Mouse (Mus musculus): ENCODE data around the gene Plekha6. TPM values are rescaled to one million over a fixed set of nuclear protein-coding genes. Genes with fewer than 3 reads are reported as not detected.

Gene Plekha6
- total and polyA plus RNA-seq, 3 experiments: 11.8 to 28.5 TPM; not detected in 1

DNA sequence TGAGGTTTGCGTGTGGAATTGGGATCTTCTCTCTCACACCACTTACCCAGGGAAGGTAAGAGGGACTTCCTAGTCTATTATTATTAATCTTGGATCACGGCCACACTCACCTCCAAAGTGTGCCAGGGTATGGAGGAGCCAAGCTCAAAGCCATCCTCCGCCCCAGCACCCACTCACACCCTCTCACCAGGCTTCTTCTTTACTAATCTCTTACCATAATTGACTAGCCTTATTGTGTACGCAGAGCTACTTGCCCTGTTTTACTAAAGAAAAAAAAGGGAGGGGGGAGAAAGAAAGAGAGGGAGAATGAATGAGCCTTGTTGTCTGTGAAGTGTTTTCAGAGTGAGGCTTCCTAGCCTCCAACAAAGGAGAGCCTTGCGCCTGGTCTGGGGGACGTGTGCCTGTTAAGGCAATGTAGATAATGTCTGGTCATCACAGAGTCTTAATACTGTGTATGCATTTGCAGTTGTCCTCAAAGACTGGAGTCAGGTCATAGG, 164.3 kb downstream of the Plekha6 start:
- Histone ChIP-seq H3K4me1 (ENCODE audit: control insufficient read depth in 1 of 2, insufficient read depth in 2 of 2, low read length in 2 of 2) (no peaks in the 10 kb centered on the region), H3K79me2 (ENCODE audit: control insufficient read depth, insufficient read depth, low read length, poor library complexity) (no peaks in the 10 kb centered on the region), H3K27ac (ENCODE audit: control insufficient read depth, low read depth, low read length) (no peak overlapping the region), H3K27me3 (ENCODE audit: control insufficient read depth in 1 of 2, insufficient read depth in 2 of 2, low read length in 2 of 2) (peaks cover 2 to 6% of the 10 kb centered on the region in 2 experiments; a peak in 3 of 4 replicates), H3K4me3 (ENCODE audit: control insufficient read depth in 1 of 2, insufficient read depth in 1 of 2, low read depth in 2 of 2, low read length in 2 of 2) (no peak overlapping the region), H3K9ac (ENCODE audit: control insufficient read depth, low read depth, low read length, poor library complexity, severe bottlenecking) (no peak overlapping the region), H3K9me3 (replicated peaks; ENCODE audit: insufficient read depth, low read length) (no peaks in the 10 kb centered on the region), H3K36me3 (ENCODE audit: control insufficient read depth in 1 of 2, insufficient read depth in 2 of 2, low read length in 2 of 2) (no peaks in the 10 kb centered on the region)
- TF ChIP-seq ZC3H11A (IDR thresholded peaks at IDR 0.05; ENCODE audit: low read depth, low read length) (no peak), ZNF384 (IDR thresholded peaks at IDR 0.05; ENCODE audit: low read depth, low read length) (no peak), RAD21 (IDR thresholded peaks at IDR 0.05; ENCODE audit: low read depth, low read length) (no peak), GATA1 (IDR thresholded peaks at IDR 0.05; ENCODE audit: low read depth, low read length) (no peak), ELF1 (IDR thresholded peaks at IDR 0.05; ENCODE audit: low read depth, low read length) (no peak), MAX (IDR thresholded peaks at IDR 0.05; ENCODE audit: low read length) (no peak), E2F4 (IDR thresholded peaks at IDR 0.05; ENCODE audit: borderline replicate concordance, low read depth, low read length) (no peak), CHD1 (IDR thresholded peaks at IDR 0.05; ENCODE audit: low read depth, low read length) (no peak), POLR2A (IDR thresholded peaks at IDR 0.05; ENCODE audit: control insufficient read depth in 1 of 2, insufficient read depth in 1 of 2, low read depth in 1 of 2, low read length in 2 of 2, poor library complexity in 1 of 2) (no peak), SIN3A (IDR thresholded peaks at IDR 0.05; ENCODE audit: low read length) (no peak), UBTF (IDR thresholded peaks at IDR 0.05; ENCODE audit: borderline replicate concordance, insufficient read depth, low read depth, low read length) (no peak), ZKSCAN1 (IDR thresholded peaks at IDR 0.05; ENCODE audit: low read depth, low read length) (no peak), BHLHE40 (IDR thresholded peaks at IDR 0.05; ENCODE audit: borderline replicate concordance, low read depth, low read length) (no peak), MYC (IDR thresholded peaks at IDR 0.05; ENCODE audit: low read depth, low read length) (no peak)
- no peak for DNase-seq (ENCODE audit: low read depth, low spot score)

DNA sequence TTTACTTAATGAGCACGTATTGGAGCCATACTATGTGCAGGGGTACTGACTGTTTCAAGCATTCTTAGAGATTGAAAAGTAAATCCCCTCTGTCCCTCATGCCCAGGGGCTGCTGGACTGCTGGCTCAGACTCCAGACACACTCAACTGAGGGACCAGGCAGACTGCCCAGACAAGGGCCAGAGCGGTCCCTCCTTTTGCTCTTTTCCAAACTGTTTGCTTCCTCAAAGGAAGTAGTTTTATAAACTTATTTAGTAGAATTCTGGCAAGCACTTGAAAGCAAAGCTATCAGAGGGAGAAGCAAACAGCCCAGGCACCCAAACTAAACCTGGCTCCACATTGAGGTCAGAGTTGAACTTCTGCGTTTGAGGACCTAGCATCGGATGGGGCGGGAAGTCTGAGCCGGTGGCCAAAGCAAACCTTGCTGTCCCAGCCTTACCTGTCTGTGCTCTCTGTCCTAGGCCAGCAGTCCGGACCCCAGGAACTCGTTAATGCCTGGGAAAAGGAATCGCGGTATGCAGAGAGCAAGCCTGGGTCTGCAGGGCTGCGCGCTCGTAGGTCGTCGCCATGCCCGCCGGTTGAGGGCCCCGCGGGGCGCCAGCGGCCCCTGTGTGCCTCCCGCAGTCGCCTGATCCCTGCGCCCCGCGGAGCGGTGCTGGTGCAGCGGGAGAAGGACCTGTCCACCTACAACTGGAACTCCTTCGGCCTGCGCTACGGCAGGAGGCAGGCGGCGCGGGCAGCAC, 165.1 kb downstream of the Plekha6 start:
- Histone ChIP-seq H3K27me3 (ENCODE audit: control insufficient read depth in 1 of 2, insufficient read depth in 2 of 2, low read length in 2 of 2) (peaks cover 2 to 6% of the 10 kb centered on the region in 2 experiments; a peak in 3 of 4 replicates), H3K79me2 (ENCODE audit: control insufficient read depth, insufficient read depth, low read length, poor library complexity) (no peaks in the 10 kb centered on the region), H3K4me3 (ENCODE audit: control insufficient read depth in 1 of 2, insufficient read depth in 1 of 2, low read depth in 2 of 2, low read length in 2 of 2) (no peak overlapping the region), H3K9me3 (replicated peaks; ENCODE audit: insufficient read depth, low read length) (no peaks in the 10 kb centered on the region), H3K9ac (ENCODE audit: control insufficient read depth, low read depth, low read length, poor library complexity, severe bottlenecking) (no peak overlapping the region), H3K36me3 (ENCODE audit: control insufficient read depth in 1 of 2, insufficient read depth in 2 of 2, low read length in 2 of 2) (no peaks in the 10 kb centered on the region), H3K27ac (ENCODE audit: control insufficient read depth, low read depth, low read length) (no peak overlapping the region), H3K4me1 (ENCODE audit: control insufficient read depth in 1 of 2, insufficient read depth in 2 of 2, low read length in 2 of 2) (no peaks in the 10 kb centered on the region)
- TF ChIP-seq GATA1 (IDR thresholded peaks at IDR 0.05; ENCODE audit: low read depth, low read length) (no peak), SIN3A (IDR thresholded peaks at IDR 0.05; ENCODE audit: low read length) (no peak), CTCF (IDR thresholded peaks at IDR 0.05 in 2 of 3, conservative IDR thresholded peaks at IDR 0.05 in 1 of 3; ENCODE audit: control insufficient read depth in 1 of 3, insufficient read depth in 1 of 3, low read depth in 2 of 3, low read length in 3 of 3, poor library complexity in 1 of 3, severe bottlenecking in 1 of 3) (no peak), UBTF (IDR thresholded peaks at IDR 0.05; ENCODE audit: borderline replicate concordance, insufficient read depth, low read depth, low read length) (no peak), ZKSCAN1 (IDR thresholded peaks at IDR 0.05; ENCODE audit: low read depth, low read length) (no peak), TAL1 (IDR thresholded peaks at IDR 0.05; ENCODE audit: low read length) (no peak), CHD1 (IDR thresholded peaks at IDR 0.05; ENCODE audit: low read depth, low read length) (no peak), ZC3H11A (IDR thresholded peaks at IDR 0.05; ENCODE audit: low read depth, low read length) (no peak), NELFE (IDR thresholded peaks at IDR 0.05; ENCODE audit: low read depth, low read length) (no peak), MYB (IDR thresholded peaks at IDR 0.05; ENCODE audit: low read depth, low read length) (no peak), POLR2AphosphoS5 (IDR thresholded peaks at IDR 0.05; ENCODE audit: borderline replicate concordance, low read depth, low read length) (no peak), RCOR1 (IDR thresholded peaks at IDR 0.05; ENCODE audit: low read depth, low read length) (no peak), GABPA (IDR thresholded peaks at IDR 0.05; ENCODE audit: low read depth, low read length) (no peak), MYC (IDR thresholded peaks at IDR 0.05; ENCODE audit: low read depth, low read length) (no peak), HCFC1 (IDR thresholded peaks at IDR 0.05; ENCODE audit: low read depth, low read length) (no peak), MAFK (IDR thresholded peaks at IDR 0.05; ENCODE audit: borderline replicate concordance, low read depth, low read length) (no peak)
- DNase-seq (ENCODE audit: low read depth, low spot score): no peak

Measured in MEL (cell line).